Mouse (Mus musculus) CH12.LX (cell line): ENCODE measurements around the gene Neil1.

ENCODE experiments used
- CTCF ChIP-seq, 2 experiments: IDR thresholded peaks in 1 of 2; conservative IDR thresholded peaks in 1 of 2; 2 replicates each; pipeline ENCODE4 v1.5.1; 2011 to 2012; ENCODE audit warnings: low read depth in 2 of 2, low read length in 2 of 2, improper control_type of control experiment in 1 of 2, inconsistent platforms in 1 of 2, mild to moderate bottlenecking in 1 of 2, moderate library complexity in 1 of 2
- EP300 ChIP-seq: IDR thresholded peaks from 2 replicates; pipeline ENCODE4 v1.6.1; 2011; ENCODE audit warnings: low read length, improper control_type of control experiment
- ETS1 ChIP-seq: conservative IDR thresholded peaks from 2 replicates; pipeline ENCODE4 v1.6.1; 2012; ENCODE audit warnings: low read depth, mild to moderate bottlenecking, inconsistent platforms, low read length, improper control_type of control experiment, moderate library complexity
- HCFC1 ChIP-seq: IDR thresholded peaks from 2 replicates; pipeline ENCODE4 v1.6.1; 2012; ENCODE audit warnings: low read depth, mild to moderate bottlenecking, inconsistent platforms, low read length, improper control_type of control experiment
- KAT2A ChIP-seq: IDR thresholded peaks from 2 replicates; pipeline ENCODE4 v1.6.1; 2012; ENCODE audit warnings: low read length, improper control_type of control experiment, inconsistent platforms; ENCODE audit not compliant: insufficient replicate concordance
- MAX ChIP-seq: IDR thresholded peaks from 2 replicates; pipeline ENCODE4 v1.6.1; 2011; ENCODE audit warnings: low read length, improper control_type of control experiment
- MEF2A ChIP-seq: IDR thresholded peaks from 2 replicates; pipeline ENCODE4 v1.6.1; 2014; ENCODE audit warnings: low read depth, mild to moderate bottlenecking, inconsistent platforms, low read length, improper control_type of control experiment, borderline replicate concordance
- MYC ChIP-seq: IDR thresholded peaks from 2 replicates; pipeline ENCODE4 v1.6.1; 2011; ENCODE audit warnings: low read depth, mild to moderate bottlenecking, improper control_type of control experiment, low read length
- POLR2A ChIP-seq: IDR thresholded peaks from 2 replicates; pipeline ENCODE4 v1.6.1; 2011; ENCODE audit warnings: low read depth, mild to moderate bottlenecking, improper control_type of control experiment, low read length
- POLR2AphosphoS2 ChIP-seq: IDR thresholded peaks from 2 replicates; pipeline ENCODE4 v1.6.1; 2011; ENCODE audit warnings: low read depth, low read length, improper control_type of control experiment
- RAD21 ChIP-seq: IDR thresholded peaks from 2 replicates; pipeline ENCODE4 v1.6.1; 2011; ENCODE audit warnings: low read depth, mild to moderate bottlenecking, low read length, improper control_type of control experiment, moderate library complexity
- SMC3 ChIP-seq: IDR thresholded peaks from 2 replicates; pipeline ENCODE4 v1.6.1; 2011; ENCODE audit warnings: low read depth, low read length, improper control_type of control experiment
- TCF12 ChIP-seq: IDR thresholded peaks from 2 replicates; pipeline ENCODE4 v1.6.1; 2014; ENCODE audit warnings: low read depth, mild to moderate bottlenecking, inconsistent platforms, low read length, improper control_type of control experiment

- no peak for TF ChIP-seq RAD21
- TF ChIP-seq POLR2A: no peak
- no peak for TF ChIP-seq EP300
- TF ChIP-seq KAT2A: no peak
- no peak for TF ChIP-seq ETS1
- TF ChIP-seq MAX: no peak
- no peak for TF ChIP-seq CTCF (conservative IDR thresholded peaks at IDR 0.05 in 1 of 2, IDR thresholded peaks at IDR 0.05 in 1 of 2; ENCODE audit: low read depth in 2 of 2, low read length in 2 of 2)
- no peak for TF ChIP-seq MEF2A
- no peak for TF ChIP-seq TCF12
- no peak for TF ChIP-seq SMC3
- no peak for TF ChIP-seq MYC
- no peak for TF ChIP-seq HCFC1
- TF ChIP-seq POLR2AphosphoS2: no peak
Measured at GRCm38 (mm10) chr9:57156823-57157222, 8.7 kb upstream of the Neil1 start.
